Mouse (Mus musculus): ENCODE data around the gene Cbx2.
A peak's percentile ranks its signal among the peaks of the same experiment; 100 is the strongest.

Gene Cbx2

DNA sequence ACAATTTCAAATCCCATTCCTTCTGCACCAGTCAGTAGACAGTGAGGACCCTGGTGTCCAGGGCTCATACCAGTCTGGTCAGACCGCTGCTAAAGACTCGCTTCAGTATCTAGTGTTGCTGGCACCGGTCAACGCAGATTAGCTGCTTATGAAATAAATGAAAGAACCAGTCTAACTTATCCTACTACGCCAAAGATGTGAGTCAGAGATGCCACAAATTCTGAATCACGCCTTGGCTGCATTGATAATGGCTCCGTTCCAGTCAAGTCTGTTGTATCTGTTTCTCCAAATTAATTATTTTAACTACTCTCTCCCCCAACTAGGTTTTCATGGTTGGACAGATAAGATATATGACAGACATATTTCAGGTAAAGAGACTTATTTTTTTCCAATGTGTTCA, 1.6 kb upstream of the Cbx2 start:
- no peak for DNase-seq

DNA sequence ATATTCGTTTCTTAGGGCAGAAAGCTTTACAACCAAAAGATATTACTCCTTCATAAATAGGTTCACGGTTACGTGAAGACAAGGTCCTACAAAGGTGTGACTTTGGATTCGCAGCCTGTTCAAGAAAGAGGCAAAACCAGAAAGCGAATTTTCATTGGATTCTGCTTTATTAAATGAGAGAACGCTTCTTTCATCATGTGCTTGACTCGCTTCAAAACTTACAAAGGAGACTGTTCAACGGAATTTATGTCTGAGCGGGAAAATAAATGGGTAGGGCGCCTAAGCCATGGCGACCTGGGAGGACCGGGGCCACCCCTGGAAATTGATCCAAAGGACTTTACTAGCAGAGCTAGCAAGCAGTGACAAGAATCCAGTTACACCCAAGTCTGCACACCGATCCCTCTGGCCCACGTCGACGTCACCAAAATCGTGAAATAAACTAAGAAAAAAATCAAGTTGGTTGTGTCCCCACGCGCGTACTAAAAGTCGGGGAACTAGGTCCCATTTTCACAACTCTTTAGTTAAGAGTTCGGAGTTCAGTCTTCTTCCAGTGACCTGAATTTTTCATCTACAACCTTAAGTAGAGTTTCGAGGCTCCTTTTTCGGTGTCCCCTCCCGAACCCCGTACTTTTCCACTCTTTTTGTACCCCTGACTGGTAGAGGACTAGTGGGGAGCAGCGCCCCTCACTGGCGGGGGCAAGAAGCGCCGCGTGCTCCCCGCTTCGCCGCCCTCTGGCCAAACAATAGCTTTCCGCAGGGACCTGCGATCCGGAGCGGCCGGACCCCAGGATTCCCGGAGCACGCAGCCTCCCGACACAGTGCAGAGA, 481 bp upstream of the Cbx2 start:
- DNase-seq = no peak

DNA sequence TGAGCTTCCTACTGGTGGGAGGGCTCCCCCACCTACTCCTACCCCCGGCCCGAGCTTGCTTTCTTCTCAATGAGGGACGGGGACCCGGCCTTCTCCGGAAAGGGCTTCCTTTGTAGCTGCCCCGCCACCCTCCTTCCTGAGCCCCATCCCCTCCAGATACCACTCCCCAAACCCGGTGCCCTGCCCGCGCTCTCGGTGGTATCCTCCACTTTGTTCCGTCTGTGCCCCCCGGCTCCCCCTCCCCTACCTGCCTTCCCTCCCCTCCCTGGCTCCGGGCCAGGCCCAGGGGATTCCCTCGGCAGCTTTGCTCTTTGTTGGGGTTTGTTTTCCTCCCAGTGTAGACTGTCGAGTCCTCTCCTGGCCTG, 836 bp downstream of the Cbx2 start:
- peak; percentile 35 to 51 for DNase-seq

DNA sequence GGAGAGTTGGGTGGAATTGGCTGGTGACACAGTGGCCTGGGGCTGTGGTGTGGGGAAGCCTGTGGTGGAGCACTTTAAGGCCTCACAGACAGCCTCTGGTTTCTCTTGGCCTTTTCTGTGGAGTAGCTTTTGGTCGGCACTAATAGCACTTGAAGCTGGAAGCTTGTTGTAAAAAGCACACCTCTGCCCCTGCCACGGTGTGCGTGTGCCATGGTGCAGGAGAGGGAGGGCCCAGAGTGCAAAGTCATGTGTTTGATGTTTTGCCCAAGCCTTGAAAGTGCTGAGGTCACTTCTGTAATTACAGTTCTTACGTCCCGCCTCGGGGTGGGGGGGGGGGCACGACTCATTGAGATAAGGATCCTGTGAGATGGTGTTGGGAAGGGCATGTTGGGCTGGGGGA, 1.5 kb downstream of the Cbx2 start:
- no peak for DNase-seq

DNA sequence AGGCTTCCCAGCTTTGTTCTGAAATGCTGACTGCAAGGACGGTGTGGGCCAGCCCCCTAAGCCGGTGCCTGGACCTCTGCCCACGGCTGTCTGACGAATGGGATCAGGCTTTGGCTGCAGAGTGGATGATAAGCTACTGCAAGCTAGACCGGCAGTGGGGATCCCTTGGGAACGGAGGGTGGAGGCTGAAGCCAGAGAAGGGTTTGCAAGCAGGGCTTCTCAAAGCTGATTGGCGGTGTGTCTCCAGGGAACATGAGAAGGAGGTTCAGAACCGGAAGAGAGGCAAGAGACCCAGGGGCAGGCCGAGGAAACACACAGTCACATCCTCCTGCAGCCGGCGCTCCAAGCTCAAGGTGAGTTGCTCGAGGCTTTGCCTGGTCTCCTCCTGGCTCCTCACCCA, 3.4 kb downstream of the Cbx2 start:
- DNase-seq = peak; percentile 44 to 56

DNA sequence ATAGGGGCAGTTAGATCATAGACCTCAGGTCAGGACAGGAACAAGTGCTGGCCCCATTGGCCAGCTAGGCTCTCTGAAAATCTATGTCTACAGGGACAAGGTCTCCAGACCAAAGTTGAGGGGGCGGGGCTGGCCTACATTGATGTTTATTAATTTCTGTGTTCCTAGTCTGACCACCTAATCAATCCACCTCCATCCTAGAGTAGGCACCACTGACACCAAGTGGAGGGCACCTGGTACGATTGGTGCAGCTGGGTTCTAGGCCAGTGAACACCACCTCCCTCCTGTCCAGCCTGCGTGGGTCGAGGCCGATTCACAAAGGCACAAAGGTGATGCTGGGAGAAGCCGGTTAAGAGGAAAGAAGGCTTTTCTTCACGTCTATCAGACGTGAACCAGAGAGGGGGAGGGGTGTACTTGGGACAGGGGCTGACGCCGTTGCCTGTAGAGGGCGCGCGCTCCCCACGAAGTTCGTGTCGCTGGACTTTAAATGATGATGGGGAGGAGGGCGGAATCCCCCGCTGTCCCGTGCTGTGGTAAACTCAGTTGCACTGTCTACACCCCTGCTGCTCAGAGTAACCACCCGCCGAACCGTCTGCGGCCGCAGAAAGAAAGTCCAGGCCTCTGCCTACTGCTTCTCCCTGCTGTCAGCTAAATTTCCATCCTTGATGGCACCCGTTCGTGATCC, 11.3 kb downstream of the Cbx2 start:
- DNase-seq = peak; percentile 91 to 94

DNA sequence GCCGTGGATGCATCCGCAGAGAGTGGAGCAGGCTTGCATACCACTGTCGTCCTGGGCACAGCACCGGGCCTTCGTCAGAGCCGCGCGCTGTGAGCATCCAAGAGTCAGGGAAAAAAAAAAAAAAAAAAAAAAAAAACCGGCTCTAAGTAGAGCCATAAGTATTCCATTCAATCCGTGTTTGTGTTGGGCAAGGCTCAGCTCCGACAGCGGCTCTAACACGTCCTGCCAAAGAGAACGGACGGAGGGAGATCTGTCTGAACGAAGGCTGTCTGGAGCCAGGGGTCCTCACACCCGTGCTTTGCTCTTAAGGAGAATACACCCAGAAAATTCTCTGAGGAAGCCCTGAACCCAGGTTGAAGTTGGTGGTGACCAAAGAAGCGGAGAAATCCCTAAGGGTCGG, 11.9 kb downstream of the Cbx2 start:
- no peak for DNase-seq

DNA sequence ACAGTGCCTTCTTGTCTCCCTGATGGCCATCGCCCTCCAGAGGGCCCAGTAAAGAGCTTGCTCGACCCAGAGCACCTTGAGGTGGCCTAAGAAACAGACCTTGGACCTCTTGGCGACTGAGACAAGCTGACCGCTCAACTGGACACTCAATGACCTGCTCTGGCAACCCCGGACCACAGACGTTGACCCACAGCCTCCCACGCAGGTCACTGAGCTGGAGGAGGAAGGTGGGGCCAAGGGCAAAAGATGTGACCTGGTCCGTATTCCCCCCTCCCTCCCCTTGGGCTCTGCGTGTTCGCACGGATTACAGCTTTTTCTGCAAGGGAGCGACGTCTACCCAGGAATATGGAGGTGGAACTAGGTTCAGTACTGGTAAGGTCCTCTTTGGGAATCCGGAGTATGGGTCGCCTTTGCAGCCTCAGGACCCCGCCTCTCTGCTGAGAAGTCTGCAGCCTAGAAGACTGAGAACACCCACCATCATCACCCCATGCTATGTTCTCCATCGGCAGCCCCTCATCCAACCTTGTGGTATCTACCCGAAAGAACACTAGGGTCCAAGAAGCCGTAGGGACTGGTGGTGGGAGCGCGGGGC, 12.4 kb downstream of the Cbx2 start:
- no peak for DNase-seq

DNA sequence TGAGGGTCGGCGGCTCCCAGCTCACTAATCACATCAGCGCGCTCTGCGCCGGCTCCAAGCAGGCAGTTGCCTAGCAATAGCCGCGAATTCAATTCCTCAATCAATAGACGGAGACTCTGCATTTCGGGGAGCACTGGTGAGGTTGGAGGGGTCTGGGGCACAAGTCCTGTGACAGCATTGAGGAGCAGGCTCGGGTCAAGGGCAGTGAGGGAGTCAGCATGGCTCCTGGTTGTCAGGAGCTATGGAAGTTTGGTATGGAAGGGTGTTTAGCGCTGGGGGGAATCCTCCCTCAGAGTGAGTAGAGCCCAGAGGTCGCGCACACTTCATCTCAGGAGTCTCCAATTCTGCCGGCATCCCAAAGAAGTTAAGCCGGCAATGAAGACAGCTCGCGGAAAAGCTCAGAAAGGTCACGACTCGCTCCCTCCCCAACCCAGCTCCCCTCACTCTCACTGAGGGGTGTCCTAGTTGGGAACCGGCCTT, 13.0 kb downstream of the Cbx2 start:
- DNase-seq = no peak

DNA sequence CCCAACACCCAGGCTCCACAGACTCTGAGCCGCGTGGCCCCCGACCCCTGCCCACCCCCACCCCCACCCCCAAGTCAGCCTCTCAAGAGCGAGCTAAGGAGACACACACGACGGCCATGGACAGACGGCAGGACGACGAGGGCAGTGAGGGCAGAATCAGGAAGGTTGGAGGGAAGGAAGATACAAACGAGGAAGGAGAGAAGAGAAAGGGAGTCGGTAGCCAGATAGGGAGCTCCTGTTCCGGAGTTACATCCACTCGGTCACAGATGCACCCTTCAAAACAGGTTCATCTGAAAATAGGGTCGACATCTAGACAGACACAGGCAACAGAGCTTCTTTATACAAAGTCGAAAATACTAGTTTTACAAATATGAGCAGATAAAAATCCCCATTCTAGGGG, 13.7 kb downstream of the Cbx2 start:
- no peak for DNase-seq

DNA sequence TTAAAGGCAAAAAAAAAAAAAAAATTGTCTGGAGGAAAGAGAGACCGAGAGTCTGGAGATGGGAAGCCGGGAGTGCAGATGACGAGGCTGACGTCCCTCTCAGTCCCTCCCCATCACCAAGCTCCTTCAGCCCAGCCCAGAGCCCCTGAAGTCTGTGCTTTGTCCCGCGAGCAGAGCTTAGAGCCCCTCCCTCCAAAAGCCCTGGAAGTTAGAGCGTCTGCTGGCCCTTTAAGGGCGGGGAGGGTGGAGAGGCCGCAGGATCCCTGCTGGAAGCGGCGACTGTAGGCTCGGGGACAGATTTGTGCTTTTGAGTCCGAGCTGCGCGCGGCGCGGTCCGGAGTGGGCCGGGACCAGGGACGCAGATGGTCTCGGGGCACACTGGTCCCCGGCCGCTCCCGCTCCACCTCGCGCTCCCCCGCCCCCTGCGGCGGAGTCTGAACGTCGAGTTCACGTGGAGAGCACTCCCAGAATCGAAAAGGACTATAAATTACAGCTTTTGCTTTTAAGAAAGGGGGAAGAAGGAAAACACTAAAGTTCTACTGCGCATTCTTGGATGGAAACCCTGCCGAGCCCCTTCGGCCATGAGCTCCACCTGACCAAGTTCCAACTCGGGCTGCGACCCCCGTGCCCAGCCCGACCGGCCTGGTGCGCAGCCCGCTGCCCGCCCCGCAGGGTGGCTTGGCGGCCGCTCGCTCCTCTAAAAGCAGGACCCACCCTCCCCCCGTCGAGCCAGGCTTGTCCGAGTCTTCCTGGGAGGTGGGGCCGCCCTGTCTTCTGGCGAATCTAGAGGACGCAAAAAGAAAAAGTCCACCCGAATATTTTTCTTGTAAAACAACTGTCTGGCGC, 14.4 kb downstream of the Cbx2 start:
- peak; percentile 57 to 68 for DNase-seq

DNA sequence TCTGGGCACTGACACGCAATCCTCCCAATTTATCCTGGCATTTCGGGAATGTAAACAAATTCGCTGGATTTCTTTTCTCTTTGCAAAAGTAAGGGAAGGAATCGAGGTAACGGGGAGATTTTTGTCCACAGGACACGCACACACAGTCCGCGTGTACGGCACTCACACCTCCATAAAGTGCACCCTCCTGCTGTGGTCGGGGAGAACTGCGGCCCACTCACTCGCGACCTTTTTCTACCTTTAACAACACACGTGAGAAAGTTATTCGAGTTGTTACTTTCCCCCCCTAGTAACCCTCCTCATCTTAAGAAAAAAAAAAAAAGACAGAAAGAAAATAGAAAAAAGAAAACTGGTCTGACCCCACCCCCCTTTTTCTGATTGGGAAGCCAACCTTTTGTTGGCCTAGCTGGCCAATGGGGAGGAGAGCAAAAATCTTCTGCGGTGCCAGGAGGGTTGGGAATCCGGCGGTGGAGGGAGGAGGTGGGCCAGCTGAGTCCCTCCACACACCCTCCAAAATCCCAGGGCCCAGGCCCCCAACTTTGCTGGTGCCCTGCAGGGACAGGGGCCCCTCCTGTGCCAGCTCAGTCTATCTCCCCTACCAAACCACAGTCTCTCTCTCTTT, 15.1 kb downstream of the Cbx2 start:
- DNase-seq = peak; percentile 38 to 47

DNA sequence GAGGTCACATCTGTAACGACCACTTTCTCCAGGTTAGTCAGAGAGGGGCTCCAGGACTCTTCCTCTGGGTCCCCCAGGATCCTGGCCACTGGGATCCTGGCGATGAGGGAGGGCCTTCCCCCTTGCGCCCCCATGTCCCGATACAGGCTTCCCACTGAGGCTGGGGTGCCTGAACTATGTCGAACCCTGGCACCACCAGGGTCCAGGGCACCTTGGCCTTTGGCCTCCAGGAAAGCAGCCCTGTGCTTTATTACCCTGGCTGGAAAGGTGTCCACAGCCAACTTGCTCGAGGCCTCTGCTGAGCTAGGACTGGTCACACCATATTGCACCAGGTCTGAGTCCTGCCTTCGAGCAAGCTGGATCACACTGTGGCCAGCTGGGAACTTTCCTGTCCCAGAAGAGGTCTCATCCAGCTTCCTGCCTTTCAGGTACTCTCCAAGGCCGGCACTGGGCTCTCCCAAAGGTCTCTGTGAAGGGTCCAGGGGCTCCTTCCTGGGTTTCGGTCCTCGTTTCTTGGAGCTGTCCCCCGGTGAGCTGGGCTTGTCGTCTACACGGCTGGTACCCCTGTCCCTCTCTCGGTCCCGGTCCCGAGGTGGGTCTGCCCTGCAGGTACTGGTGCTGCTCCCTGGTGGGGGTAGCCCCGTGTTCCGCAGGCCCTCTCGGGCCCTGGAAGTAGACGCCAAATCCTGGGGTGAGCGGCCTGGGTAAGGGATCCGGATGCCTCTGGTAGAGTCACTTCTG, 16.2 kb downstream of the Cbx2 start:
- DNase-seq = peak in 1 of 2 experiments; percentile 45

DNA sequence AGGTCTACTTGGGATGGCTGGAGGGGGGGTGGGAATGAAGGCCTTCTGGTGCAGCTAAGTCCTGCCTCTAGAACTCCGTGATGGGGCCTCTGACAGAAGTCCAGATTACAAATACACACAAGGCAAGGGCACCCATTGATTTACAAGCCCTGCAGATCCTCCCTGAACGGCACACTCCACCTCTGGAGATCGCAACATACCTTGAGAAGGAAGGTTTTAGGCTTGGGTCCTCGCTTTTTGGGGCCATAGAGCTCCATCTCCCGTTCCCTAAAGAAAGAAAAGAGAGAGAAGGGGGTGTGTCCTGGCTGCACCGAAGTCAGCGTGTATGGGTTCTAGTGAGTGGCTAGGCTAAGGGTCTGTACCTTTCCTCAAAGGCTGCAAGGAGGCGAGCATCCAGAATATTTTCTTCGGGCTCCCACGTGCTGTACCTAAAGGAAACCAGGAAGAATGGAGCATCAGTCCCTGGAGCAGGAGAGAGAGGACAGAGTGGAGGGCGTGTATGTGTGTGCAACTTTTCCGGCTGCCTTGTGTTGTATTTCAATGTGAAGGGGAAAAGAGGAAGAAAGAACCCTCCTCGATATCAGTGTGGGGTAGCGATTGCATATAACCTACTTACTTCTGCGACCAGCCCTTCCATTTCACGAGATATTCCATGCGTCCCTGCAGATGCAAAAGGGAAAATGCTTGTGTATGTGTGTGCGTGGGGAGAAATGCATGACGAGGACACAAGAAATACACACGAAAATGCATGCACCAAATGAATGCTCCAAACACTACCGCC, 17.2 kb downstream of the Cbx2 start:
- DNase-seq = no peak

DNA sequence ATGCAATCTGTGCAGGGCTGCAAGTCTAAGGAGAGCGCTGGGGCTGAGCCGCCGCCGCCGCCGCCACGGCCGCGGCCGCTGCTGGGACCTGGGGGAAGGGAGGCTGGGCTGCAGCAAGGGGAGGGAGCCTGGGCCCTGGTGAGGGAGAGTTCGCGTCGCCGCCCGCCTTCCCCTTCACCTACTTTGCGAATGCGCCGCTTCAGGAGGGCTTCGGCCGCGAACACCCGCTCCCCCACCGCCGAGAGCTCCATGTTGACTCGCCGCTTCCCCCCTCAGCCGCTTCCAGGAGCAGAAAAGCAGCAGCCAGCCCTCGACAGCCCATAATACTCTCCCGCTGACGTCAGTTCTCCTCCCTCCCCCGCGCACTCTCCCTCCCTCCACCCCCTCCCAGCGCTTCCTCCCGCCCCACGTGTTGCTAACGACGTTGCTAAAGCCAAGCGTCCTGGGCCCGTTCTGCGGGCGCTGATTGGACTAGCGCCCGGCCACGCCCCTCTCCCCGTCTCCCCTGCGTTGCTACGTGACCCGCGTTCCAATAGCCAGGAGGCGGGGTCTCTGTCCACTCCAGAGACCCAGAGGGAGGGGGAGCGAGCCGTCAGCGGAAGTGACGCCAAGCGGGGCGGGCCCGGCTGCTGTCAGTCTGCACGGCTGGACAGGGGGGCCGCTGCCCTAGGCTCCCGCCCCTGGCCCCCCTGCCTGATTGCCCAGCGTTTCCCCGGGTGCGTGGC, 18.0 kb downstream of the Cbx2 start, which contains the start of gene Cbx8:
Gene Cbx8 (minus strand): TSS at position 370 of the 725 bp plus-strand sequence.
- DNase-seq = peak; percentile 100

DNA sequence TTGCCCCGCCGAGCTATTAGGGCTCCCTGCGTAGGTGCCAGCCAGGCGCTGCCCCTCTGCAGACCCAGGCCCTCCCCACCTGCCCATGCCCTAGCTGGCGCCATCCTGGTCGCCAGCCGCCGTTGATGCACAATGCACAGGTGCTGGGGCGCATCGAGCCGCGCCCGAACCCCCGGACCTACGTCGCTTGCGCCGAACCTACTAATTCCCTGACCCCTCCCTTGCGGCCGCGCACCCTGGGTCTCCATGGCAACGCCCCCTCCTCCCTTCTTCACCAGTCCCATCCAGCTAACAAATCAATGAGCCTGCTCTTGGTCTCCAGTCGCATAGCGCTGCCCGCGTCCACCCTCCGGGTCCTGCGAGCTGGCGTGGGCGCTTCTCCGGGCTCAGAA, 18.6 kb downstream of the Cbx2 start:
- peak in 1 of 2 experiments; percentile 83 for DNase-seq

DNA sequence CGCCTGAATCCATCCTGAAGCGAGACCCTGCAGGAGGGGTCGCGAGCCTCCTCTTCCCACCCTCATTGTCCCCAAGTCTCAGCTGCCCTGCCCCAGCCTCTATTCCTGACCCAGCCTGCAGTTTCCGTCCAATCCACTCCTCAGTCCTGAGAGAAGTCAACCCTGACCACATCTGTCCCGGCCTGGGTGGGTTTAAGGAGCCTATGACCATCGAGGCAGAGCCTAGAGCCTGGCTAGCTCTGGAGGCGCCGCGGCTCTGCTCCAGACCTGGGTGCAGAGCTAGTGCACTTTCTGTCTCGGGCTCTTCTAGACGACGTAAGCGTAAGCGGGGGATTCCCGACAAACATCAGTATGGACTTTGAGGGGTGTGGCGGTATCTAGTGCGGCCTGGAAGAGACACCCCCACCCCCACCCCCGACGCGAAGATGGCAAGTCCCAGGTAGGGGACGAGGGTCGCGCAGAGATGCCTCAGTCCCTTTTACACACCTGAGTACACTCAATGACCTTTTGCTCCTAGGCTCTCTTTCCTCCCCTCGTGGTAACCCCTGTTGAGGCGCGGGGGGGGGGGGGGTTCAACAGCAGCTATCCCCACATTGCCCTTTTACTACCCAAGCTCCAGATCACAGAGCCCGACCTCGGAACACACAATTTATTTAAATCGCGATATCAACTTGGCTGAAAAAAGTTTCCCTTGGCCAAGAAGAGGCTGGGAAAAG, 19.1 kb downstream of the Cbx2 start:
- no peak for DNase-seq

DNA sequence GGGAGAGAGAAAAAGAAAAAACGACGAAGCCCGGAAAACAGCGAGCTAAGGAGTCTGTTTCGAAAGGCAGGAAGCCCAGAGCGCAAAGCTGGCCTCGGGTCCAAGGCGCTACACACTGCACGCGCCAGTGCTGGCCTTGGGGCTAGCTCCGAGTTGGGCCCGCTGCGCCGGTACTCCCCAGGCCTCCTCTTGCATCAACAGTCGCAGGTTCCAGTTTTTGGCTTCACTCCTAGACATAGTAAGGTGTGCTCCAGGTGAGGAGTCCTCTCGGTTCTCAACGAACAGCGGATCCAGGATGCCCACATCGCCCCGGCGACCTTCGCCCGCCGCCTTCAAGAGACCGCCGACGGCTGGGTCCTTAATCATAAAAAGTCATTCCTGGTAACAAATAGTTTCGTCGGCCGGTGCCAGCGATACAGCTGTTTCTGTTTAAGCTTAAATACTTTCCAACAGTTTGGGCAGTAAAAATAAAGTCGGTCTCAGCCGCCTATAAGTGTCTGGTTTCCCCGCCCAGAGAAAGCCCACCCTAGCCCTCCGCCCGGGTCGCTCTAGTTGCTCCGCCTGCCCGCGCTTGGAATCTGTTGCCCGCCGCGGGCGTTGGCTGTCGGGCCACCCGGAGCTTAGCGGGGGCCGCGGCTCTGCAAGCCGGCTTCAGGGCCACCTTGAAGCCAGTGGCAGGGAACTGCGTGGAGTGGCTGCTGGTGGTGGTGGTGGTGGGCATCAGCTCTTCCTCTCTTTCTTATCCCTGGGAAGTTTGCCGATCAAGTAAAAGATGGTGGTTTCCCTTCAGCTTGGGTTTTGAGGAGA, 19.9 kb downstream of the Cbx2 start:
- DNase-seq = peak; percentile 26

DNA sequence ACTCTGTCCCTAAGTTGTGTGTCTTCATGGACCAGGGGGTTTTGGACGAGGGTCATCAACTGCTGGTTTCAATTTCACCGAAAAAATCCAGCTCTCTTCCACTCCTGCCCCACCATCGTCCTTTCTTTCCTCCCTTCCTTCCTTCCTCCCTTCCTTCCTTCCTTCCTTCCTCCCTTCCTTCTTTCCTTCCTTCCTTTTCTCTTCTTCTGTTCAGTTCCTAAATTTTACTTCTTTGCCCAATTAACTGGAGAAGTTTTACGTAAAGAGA, 20.4 kb downstream of the Cbx2 start:
- no peak for DNase-seq
